Comparison of ENCODE assay signal across 12 mouse cellular contexts in genomic region chr3:100180471-100180870, GRCm38 (mm10).
"Had no signal": no experiment of that assay in that cellular context is flagged by ENCODE, and none has a peak within 500 bp of the region (broad histone marks: within the 10 kb centered on the region; RNA-seq: fewer than 3 reads in every experiment).

No protein-coding gene starts in this region.

- DNase-seq: retina, postnatal 1 day; right cerebral cortex, adult 18-20 months; right cerebral cortex, postnatal 14 days; right cerebral cortex, postnatal 25 days; right cerebral cortex, postnatal 4 days; spleen, adult 18-20 months; thymus, adult 18-20 months; thymus, adult 2 months; thymus, postnatal 14 days; thymus, postnatal 25 days; thymus, postnatal 36 days; thymus, postnatal 4 days had no signal
